Mouse (Mus musculus) lung, adult 2 months (tissue): ENCODE data around the gene Klhl32.

Experiments used
- CTCF ChIP-seq: fragments of 200-500 bp; IDR thresholded peaks from 2 replicates; pipeline ENCODE4 v1.5.1; 2011; ENCODE audit warnings: mild to moderate bottlenecking, low read length, control low read depth; ENCODE audit not compliant: insufficient read depth
- POLR2A ChIP-seq: fragments of 200-500 bp; IDR thresholded peaks from 2 replicates; pipeline ENCODE4 v1.6.1; 2011; ENCODE audit warnings: low read depth, mild to moderate bottlenecking, control low read depth, low read length, borderline replicate concordance; ENCODE audit errors: extremely low read depth

GRCm38 (mm10) chr4:24609564-24609963 is 241.4 kb downstream of the Klhl32 start:
- TF ChIP-seq CTCF (no peak), POLR2A (no peak)
